Mouse (Mus musculus): ENCODE results near the gene Olfr432. TPM values are rescaled to one million over a fixed set of nuclear protein-coding genes. Genes with fewer than 3 reads are reported as not detected.
"Not testable (repeated sequence)": the region's sequence is repeated elsewhere in the genome, so short reads cannot be mapped to it uniquely, and the experiment has no call there.

Gene Olfr432
- polyA plus RNA-seq (2014; fragmentation: Nextera tagmentation; extraction: Ambion mirVana) = not detected in 2 replicates

DNA sequence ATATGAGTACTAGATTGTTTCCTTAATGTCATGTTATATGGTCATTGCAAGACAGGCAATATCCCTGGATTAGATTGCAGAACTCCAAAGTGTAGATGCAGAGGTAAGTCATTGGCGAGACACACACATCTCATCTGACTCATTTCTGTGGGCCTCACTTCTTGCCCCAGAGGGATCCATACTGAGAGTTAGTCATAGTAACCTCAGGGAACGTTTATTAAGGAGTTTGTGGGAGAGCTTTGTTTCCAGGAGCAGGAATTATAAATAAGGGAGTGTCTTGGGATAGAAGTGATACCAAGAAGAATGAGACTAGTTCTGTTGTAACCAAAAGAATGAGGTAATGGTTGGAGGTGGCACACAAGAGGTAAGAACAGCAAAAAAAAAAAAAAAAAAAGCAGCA lies at the start of gene Olfr432:
Gene Olfr432, plus strand, starts transcription at position 313 of the 400 bp plus-strand sequence.
- no peak within 1 kb of the TSS for H3K4me2 ChIP-seq (replicated peaks)
- no peaks in the 10 kb centered on the region for H3K27me3 ChIP-seq (ENCODE audit: control insufficient read depth, insufficient read depth, low read length)
- no peaks in the 10 kb centered on the region for H3K36me3 ChIP-seq (replicated peaks; ENCODE audit: control insufficient read depth, insufficient read depth)
- H3K27ac ChIP-seq = no peak within 1 kb of the TSS
- no peaks in the 10 kb centered on the region for H3K9me3 ChIP-seq (ENCODE audit: control insufficient read depth, low read length)
- DNase-seq (ENCODE audit: low spot score) (no peak), ATAC-seq (ENCODE audit: low FRiP score) (no peak)
- H3K4me3 ChIP-seq (replicated peaks; ENCODE audit: low read length) = no peak within 1 kb of the TSS
- WGBS = 84% methylated on average over 2 of the region's 2 CpGs
- H3K4me1 ChIP-seq (replicated peaks; ENCODE audit: control insufficient read depth, insufficient read depth, low read length) = no peaks in the 10 kb centered on the region
- H3K9ac ChIP-seq = no peak within 1 kb of the TSS

- DNase-seq (ENCODE audit: low spot score) = not testable (repeated sequence)
These were observed 44.5 kb upstream of the Olfr432 start for GRCm38 (mm10) chr1:174004352-174005109.

GRCm38 (mm10) chr1:174007050-174007449 lies 42.0 kb upstream of the Olfr432 start:
- not testable (repeated sequence) for H3K4me1 ChIP-seq (replicated peaks; ENCODE audit: control insufficient read depth, insufficient read depth, low read length); H3K36me3 ChIP-seq (replicated peaks; ENCODE audit: control insufficient read depth, insufficient read depth); ATAC-seq (ENCODE audit: low FRiP score); H3K9ac ChIP-seq; H3K4me3 ChIP-seq (replicated peaks; ENCODE audit: low read length); H3K9me3 ChIP-seq (ENCODE audit: control insufficient read depth, low read length); H3K27ac ChIP-seq; H3K4me2 ChIP-seq (replicated peaks); H3K27me3 ChIP-seq (ENCODE audit: control insufficient read depth, insufficient read depth, low read length); DNase-seq (ENCODE audit: low spot score)

More at GRCm38 (mm10) chr1:174004352-174005109, 44.5 kb upstream of the Olfr432 start:
- not testable (repeated sequence) for ATAC-seq (ENCODE audit: low FRiP score); H3K27ac ChIP-seq; H3K4me3 ChIP-seq (replicated peaks; ENCODE audit: low read length); H3K36me3 ChIP-seq (replicated peaks; ENCODE audit: control insufficient read depth, insufficient read depth); H3K9ac ChIP-seq; H3K4me1 ChIP-seq (replicated peaks; ENCODE audit: control insufficient read depth, insufficient read depth, low read length); H3K27me3 ChIP-seq (ENCODE audit: control insufficient read depth, insufficient read depth, low read length); H3K4me2 ChIP-seq (replicated peaks); H3K9me3 ChIP-seq (ENCODE audit: control insufficient read depth, low read length)
- WGBS = 70% methylated on average over 1 of the region's 3 CpGs

DNA sequence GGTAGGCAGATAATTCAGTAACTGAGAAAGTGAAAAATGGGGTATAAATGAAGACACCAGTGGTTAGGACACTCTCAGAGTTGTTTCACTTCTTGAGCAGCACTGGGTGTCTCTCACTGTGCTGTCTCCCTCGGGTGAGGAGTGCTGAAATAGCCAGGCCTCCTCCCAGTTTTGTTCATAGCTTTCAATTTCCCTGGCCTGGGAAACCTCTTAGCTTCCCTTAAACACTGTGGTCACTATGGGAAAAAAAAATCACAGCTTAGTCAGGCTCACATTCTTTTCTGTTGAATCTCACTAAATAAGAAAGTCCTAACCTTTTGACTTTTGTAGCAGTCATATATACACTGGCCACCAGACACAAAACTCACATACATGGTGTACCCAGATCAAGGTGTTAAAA lies 17.3 kb upstream of the Olfr432 start, which contains the start of gene Ifi205:
Gene Ifi205, minus strand, starts transcription at position 113 of the 400 bp plus-strand sequence.
- ATAC-seq (ENCODE audit: low FRiP score) (no peak), DNase-seq (ENCODE audit: low spot score) (no peak)
- H3K27me3 ChIP-seq (ENCODE audit: control insufficient read depth, insufficient read depth, low read length) = no peaks in the 10 kb centered on the region
- no peaks in the 10 kb centered on the region for H3K9me3 ChIP-seq (ENCODE audit: control insufficient read depth, low read length)
- H3K4me3 ChIP-seq (replicated peaks; ENCODE audit: low read length) = no peak within 1 kb of the TSS
- H3K27ac ChIP-seq = no peak within 1 kb of the TSS
- no peaks in the 10 kb centered on the region for H3K4me1 ChIP-seq (replicated peaks; ENCODE audit: control insufficient read depth, insufficient read depth, low read length)
- no peak within 1 kb of the TSS for H3K9ac ChIP-seq
- WGBS = 61% methylated on average over 1 of the region's 1 CpGs
- H3K36me3 ChIP-seq (replicated peaks; ENCODE audit: control insufficient read depth, insufficient read depth) = no peaks in the 10 kb centered on the region
- no peak within 1 kb of the TSS for H3K4me2 ChIP-seq (replicated peaks)

DNA sequence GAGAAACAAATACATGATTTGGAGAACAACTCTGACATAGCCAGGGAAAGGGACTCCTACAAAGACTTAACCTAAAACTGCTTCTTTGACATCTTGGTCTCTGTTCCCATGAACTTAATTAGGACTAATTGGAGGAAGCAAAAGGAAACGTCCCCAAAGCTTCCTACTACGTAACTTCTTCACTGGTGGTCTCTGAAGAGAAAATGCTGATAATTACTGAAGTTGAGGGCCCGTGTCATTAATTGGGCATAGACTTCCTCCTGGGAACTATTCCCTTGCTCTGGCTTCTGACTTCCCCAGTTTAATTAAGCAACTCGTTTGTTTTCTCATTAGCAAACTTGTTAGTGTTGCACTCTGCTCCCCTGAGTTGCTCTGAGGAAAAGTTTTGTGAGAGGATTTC lies 13.2 kb upstream of the Olfr432 start:
- Histone ChIP-seq H3K27ac (no peak overlapping the region), H3K9ac (no peak overlapping the region), H3K4me2 (replicated peaks) (no peak overlapping the region), H3K4me3 (replicated peaks; ENCODE audit: low read length) (no peak overlapping the region), H3K36me3 (replicated peaks; ENCODE audit: control insufficient read depth, insufficient read depth) (no peaks in the 10 kb centered on the region), H3K9me3 (ENCODE audit: control insufficient read depth, low read length) (no peaks in the 10 kb centered on the region), H3K4me1 (replicated peaks; ENCODE audit: control insufficient read depth, insufficient read depth, low read length) (no peaks in the 10 kb centered on the region), H3K27me3 (ENCODE audit: control insufficient read depth, insufficient read depth, low read length) (no peaks in the 10 kb centered on the region)
- 76% methylated on average over 4 of the region's 4 CpGs for WGBS
- peak; percentile 23 for DNase-seq (ENCODE audit: low spot score)
- no peak for ATAC-seq (ENCODE audit: low FRiP score)

DNA sequence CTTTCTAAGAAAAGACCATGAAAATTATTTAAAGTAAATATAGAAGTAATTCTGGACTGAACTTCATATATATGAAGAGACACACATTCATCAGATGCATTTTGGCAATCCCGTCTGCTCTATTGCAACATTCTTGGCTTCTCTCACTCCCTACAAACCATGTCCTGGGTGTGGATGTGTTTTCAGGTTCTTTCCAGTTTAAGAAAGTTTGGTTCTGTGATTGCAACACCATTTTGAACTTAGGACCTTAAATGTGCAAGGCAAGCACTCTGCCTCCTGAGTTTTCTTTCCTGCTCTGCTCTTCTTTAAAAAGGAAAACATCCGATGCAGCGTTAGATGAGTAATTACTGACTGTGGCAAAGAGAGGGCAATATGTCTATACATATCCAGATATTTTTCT lies 10.5 kb upstream of the Olfr432 start:
- Histone ChIP-seq H3K9me3 (ENCODE audit: control insufficient read depth, low read length) (no peaks in the 10 kb centered on the region), H3K27ac (no peak overlapping the region), H3K9ac (no peak overlapping the region), H3K27me3 (ENCODE audit: control insufficient read depth, insufficient read depth, low read length) (no peaks in the 10 kb centered on the region), H3K4me1 (replicated peaks; ENCODE audit: control insufficient read depth, insufficient read depth, low read length) (no peaks in the 10 kb centered on the region), H3K4me2 (replicated peaks) (no peak overlapping the region), H3K4me3 (replicated peaks; ENCODE audit: low read length) (no peak overlapping the region), H3K36me3 (replicated peaks; ENCODE audit: control insufficient read depth, insufficient read depth) (no peaks in the 10 kb centered on the region)
- WGBS = 94% methylated on average over 3 of the region's 3 CpGs
- ATAC-seq (ENCODE audit: low FRiP score) (no peak), DNase-seq (ENCODE audit: low spot score) (no peak)

DNA sequence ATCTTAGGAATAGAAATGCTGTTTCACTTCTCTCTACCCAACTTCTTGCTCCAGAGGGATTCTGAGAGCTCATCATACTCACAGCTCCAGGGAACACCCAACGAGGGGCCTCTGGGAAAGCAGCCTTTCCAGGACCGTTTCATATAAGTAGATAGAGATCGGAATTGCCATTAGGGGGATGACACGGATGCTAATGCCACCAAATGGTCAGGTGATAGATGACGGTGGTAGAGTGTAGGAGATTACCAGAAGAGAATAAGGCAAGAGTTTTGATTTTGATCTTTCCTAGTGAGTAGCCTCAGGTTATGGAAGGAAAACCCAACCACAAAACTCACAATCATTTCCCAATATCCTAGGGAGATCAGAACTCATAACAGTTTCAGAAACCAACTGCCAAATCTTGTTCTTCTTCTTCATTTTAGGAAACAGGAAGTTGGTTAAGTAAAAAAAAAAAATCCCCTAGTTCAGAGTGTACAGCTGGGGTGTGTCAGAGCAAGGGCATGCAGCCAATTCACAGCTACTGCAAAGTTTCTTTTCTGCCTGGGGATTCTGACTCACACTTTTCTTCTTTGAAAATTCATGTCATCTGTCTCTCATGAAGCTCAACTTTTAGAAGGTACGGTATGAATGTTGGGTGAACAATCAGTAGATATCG lies 8.4 kb upstream of the Olfr432 start, which contains the start of gene Olfr433:
Gene Olfr433, plus strand, starts transcription at position 183 of the 655 bp plus-strand sequence.
- Histone ChIP-seq H3K9me3 (ENCODE audit: control insufficient read depth, low read length) (no peaks in the 10 kb centered on the region), H3K4me2 (replicated peaks) (no peak within 1 kb of the TSS), H3K36me3 (replicated peaks; ENCODE audit: control insufficient read depth, insufficient read depth) (no peaks in the 10 kb centered on the region), H3K4me3 (replicated peaks; ENCODE audit: low read length) (no peak within 1 kb of the TSS), H3K27ac (no peak within 1 kb of the TSS), H3K27me3 (ENCODE audit: control insufficient read depth, insufficient read depth, low read length) (no peaks in the 10 kb centered on the region), H3K9ac (no peak within 1 kb of the TSS), H3K4me1 (replicated peaks; ENCODE audit: control insufficient read depth, insufficient read depth, low read length) (no peaks in the 10 kb centered on the region)
- 92% methylated on average over 7 of the region's 7 CpGs for WGBS
- ATAC-seq (ENCODE audit: low FRiP score) (no peak), DNase-seq (ENCODE audit: low spot score) (no peak)

DNA sequence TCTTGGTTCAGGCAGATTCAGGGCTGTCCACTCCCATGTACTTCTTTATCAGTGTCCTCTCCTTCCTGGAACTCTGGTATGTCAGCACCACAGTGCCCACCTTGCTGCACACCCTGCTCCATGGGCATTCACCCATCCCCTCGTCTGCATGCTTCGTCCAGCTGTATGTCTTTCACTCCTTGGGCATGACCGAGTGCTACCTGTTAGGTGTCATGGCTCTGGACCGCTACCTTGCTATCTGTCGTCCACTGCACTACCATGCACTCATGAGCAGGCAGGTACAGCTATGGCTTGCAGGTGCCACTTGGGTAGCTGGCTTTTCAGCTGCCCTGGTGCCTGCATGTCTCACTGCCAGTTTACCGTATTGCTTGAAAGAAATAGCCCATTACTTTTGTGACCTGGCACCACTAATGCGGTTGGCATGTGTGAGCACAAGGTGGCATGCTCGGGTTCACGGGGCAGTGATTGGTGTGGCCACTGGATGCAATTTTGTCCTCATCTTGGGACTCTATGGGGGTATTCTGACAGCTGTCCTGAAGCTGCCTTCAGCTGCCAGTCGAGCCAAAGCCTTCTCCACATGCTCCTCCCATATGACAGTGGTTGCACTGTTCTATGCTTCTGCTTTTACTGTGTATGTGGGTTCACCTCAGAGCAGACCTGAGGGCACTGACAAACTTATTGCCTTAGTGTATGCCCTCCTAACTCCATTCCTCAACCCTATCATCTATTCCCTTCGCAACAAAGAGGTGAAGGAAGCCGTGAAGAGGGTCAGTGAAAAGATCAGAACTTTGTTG lies 6.7 kb upstream of the Olfr432 start:
- not testable (repeated sequence) for H3K27me3 ChIP-seq (ENCODE audit: control insufficient read depth, insufficient read depth, low read length); DNase-seq (ENCODE audit: low spot score); H3K9me3 ChIP-seq (ENCODE audit: control insufficient read depth, low read length); H3K4me3 ChIP-seq (replicated peaks; ENCODE audit: low read length); ATAC-seq (ENCODE audit: low FRiP score); H3K36me3 ChIP-seq (replicated peaks; ENCODE audit: control insufficient read depth, insufficient read depth); H3K27ac ChIP-seq; H3K9ac ChIP-seq; H3K4me1 ChIP-seq (replicated peaks; ENCODE audit: control insufficient read depth, insufficient read depth, low read length); H3K4me2 ChIP-seq (replicated peaks)
- 92% methylated on average over 12 of the region's 12 CpGs for WGBS

GRCm38 (mm10) chr1:174044431-174044830 lies 4.6 kb upstream of the Olfr432 start:
- 88% methylated on average over 2 of the region's 2 CpGs for WGBS
- Histone ChIP-seq H3K27me3 (ENCODE audit: control insufficient read depth, insufficient read depth, low read length) (no peaks in the 10 kb centered on the region), H3K4me3 (replicated peaks; ENCODE audit: low read length) (no peak overlapping the region), H3K9me3 (ENCODE audit: control insufficient read depth, low read length) (no peaks in the 10 kb centered on the region), H3K4me2 (replicated peaks) (no peak overlapping the region), H3K4me1 (replicated peaks; ENCODE audit: control insufficient read depth, insufficient read depth, low read length) (no peaks in the 10 kb centered on the region), H3K27ac (no peak overlapping the region), H3K36me3 (replicated peaks; ENCODE audit: control insufficient read depth, insufficient read depth) (no peaks in the 10 kb centered on the region), H3K9ac (no peak overlapping the region)
- ATAC-seq (ENCODE audit: low FRiP score) (no peak), DNase-seq (ENCODE audit: low spot score) (no peak)

All from hindbrain, embryonic 14.5 days (tissue).